Mouse (Mus musculus): ENCODE results near the gene Lime1. TPM values are rescaled to one million over a fixed set of nuclear protein-coding genes. Genes with fewer than 3 reads are reported as not detected.

Gene Lime1
- polyA plus RNA-seq, 1 experiment from 2014 or later, result 19.7 TPM

GRCm38 (mm10) chr2:181384919-181385391, 5.1 kb downstream of the Lime1 start:
- 95% methylated on average over 4 of the region's 4 CpGs for WGBS
- Histone ChIP-seq H3K4me3 (ENCODE audit: low read depth, low read length) (no peak overlapping the region), H3K9me3 (ENCODE audit: control insufficient read depth, low read length) (no peaks in the 10 kb centered on the region), H3K4me1 (ENCODE audit: control insufficient read depth, insufficient read depth, low read length) (no peaks in the 10 kb centered on the region), H3K27me3 (ENCODE audit: control insufficient read depth, insufficient read depth, low read length) (no peaks in the 10 kb centered on the region), H3K27ac (ENCODE audit: low read depth, low read length) (no peak overlapping the region), H3K9ac (ENCODE audit: low read length) (no peak overlapping the region), H3K36me3 (ENCODE audit: control insufficient read depth, insufficient read depth, low read length) (peaks cover 10% of the 10 kb centered on the region), H3K4me2 (no peak overlapping the region)
- 0 out of 2 replicates have a peak, but pooled peaks have one; percentile 16 for ATAC-seq (ENCODE audit: low FRiP score)
- peak; percentile 60 for DNase-seq (ENCODE audit: low spot score, missing footprints)

GRCm38 (mm10) chr2:181385885-181386284, 6.0 kb downstream of the Lime1 start:
- no peak overlapping the region for H3K4me3 ChIP-seq (ENCODE audit: low read depth, low read length)
- no peak overlapping the region for H3K9ac ChIP-seq (ENCODE audit: low read length)
- ATAC-seq (ENCODE audit: low FRiP score) (no peak), DNase-seq (ENCODE audit: low spot score, missing footprints) (peak; percentile 54)
- no peak overlapping the region for H3K4me2 ChIP-seq
- no peaks in the 10 kb centered on the region for H3K4me1 ChIP-seq (ENCODE audit: control insufficient read depth, insufficient read depth, low read length)
- H3K9me3 ChIP-seq (ENCODE audit: control insufficient read depth, low read length), result no peaks in the 10 kb centered on the region
- no peaks in the 10 kb centered on the region for H3K27me3 ChIP-seq (ENCODE audit: control insufficient read depth, insufficient read depth, low read length)
- no peak overlapping the region for H3K27ac ChIP-seq (ENCODE audit: low read depth, low read length)
- H3K36me3 ChIP-seq (ENCODE audit: control insufficient read depth, insufficient read depth, low read length), result peaks cover 5% of the 10 kb centered on the region; the same call in 1 of the 2 replicates
- whole genome bisulfite sequencing, result 82% methylated on average over 3 of the region's 3 CpGs

- Histone ChIP-seq H3K4me2 (no peak overlapping the region), H3K4me1 (ENCODE audit: control insufficient read depth, insufficient read depth, low read length) (no peaks in the 10 kb centered on the region), H3K9me3 (ENCODE audit: control insufficient read depth, low read length) (no peaks in the 10 kb centered on the region), H3K36me3 (ENCODE audit: control insufficient read depth, insufficient read depth, low read length) (peaks cover 8% of the 10 kb centered on the region), H3K27me3 (ENCODE audit: control insufficient read depth, insufficient read depth, low read length) (no peaks in the 10 kb centered on the region), H3K9ac (ENCODE audit: low read length) (no peak overlapping the region), H3K4me3 (ENCODE audit: low read depth, low read length) (no peak overlapping the region), H3K27ac (ENCODE audit: low read depth, low read length) (no peak overlapping the region)
- WGBS, result 75% methylated on average over 4 of the region's 4 CpGs
- DNase-seq (ENCODE audit: low spot score, missing footprints) (peak; percentile 60), ATAC-seq (ENCODE audit: low FRiP score) (no peak)
Observed at GRCm38 (mm10) chr2:181386663-181387210, 6.9 kb downstream of the Lime1 start.

GRCm38 (mm10) chr2:181390136-181390870, 10.4 kb downstream of the Lime1 start:
- WGBS, result 78% methylated on average over 4 of the region's 4 CpGs
- DNase-seq (ENCODE audit: low spot score, missing footprints) (peak; percentile 73), ATAC-seq (ENCODE audit: low FRiP score) (no peak)
- Histone ChIP-seq H3K4me1 (ENCODE audit: control insufficient read depth, insufficient read depth, low read length) (no peaks in the 10 kb centered on the region), H3K4me3 (ENCODE audit: low read depth, low read length) (no peak overlapping the region), H3K9me3 (ENCODE audit: control insufficient read depth, low read length) (no peaks in the 10 kb centered on the region), H3K36me3 (ENCODE audit: control insufficient read depth, insufficient read depth, low read length) (peaks cover 3% of the 10 kb centered on the region), H3K4me2 (no peak overlapping the region), H3K27ac (ENCODE audit: low read depth, low read length) (no peak overlapping the region), H3K27me3 (ENCODE audit: control insufficient read depth, insufficient read depth, low read length) (no peaks in the 10 kb centered on the region), H3K9ac (ENCODE audit: low read length) (no peak overlapping the region)

- H3K27ac ChIP-seq (ENCODE audit: low read depth, low read length), result no peak overlapping the region
- no peaks in the 10 kb centered on the region for H3K27me3 ChIP-seq (ENCODE audit: control insufficient read depth, insufficient read depth, low read length)
- H3K4me1 ChIP-seq (ENCODE audit: control insufficient read depth, insufficient read depth, low read length), result no peaks in the 10 kb centered on the region
- no peaks in the 10 kb centered on the region for H3K9me3 ChIP-seq (ENCODE audit: control insufficient read depth, low read length)
- no peak overlapping the region for H3K4me3 ChIP-seq (ENCODE audit: low read depth, low read length)
- no peak overlapping the region for H3K9ac ChIP-seq (ENCODE audit: low read length)
- WGBS, result 89% methylated on average over 15 of the region's 15 CpGs
- H3K4me2 ChIP-seq, result no peak overlapping the region
- ATAC-seq (ENCODE audit: low FRiP score) (no peak), DNase-seq (ENCODE audit: low spot score, missing footprints) (no peak)
- H3K36me3 ChIP-seq (ENCODE audit: control insufficient read depth, insufficient read depth, low read length), result peaks cover 3% of the 10 kb centered on the region
Observed at GRCm38 (mm10) chr2:181391022-181391421, 11.1 kb downstream of the Lime1 start.

- no peak overlapping the region for H3K4me2 ChIP-seq
- no peak overlapping the region for H3K27ac ChIP-seq (ENCODE audit: low read depth, low read length)
- peaks cover 3% of the 10 kb centered on the region for H3K36me3 ChIP-seq (ENCODE audit: control insufficient read depth, insufficient read depth, low read length)
- DNase-seq (ENCODE audit: low spot score, missing footprints), result peak; percentile 66
- no peaks in the 10 kb centered on the region for H3K9me3 ChIP-seq (ENCODE audit: control insufficient read depth, low read length)
- H3K27me3 ChIP-seq (ENCODE audit: control insufficient read depth, insufficient read depth, low read length), result no peaks in the 10 kb centered on the region
- H3K4me3 ChIP-seq (ENCODE audit: low read depth, low read length), result no peak overlapping the region
- no peaks in the 10 kb centered on the region for H3K4me1 ChIP-seq (ENCODE audit: control insufficient read depth, insufficient read depth, low read length)
- WGBS, result 78% methylated on average over 2 of the region's 2 CpGs
- no peak overlapping the region for H3K9ac ChIP-seq (ENCODE audit: low read length)
- no peak for ATAC-seq (ENCODE audit: low FRiP score)
Observed at GRCm38 (mm10) chr2:181391541-181391940, 11.7 kb downstream of the Lime1 start.

- no peaks in the 10 kb centered on the region for H3K27me3 ChIP-seq (ENCODE audit: control insufficient read depth, insufficient read depth, low read length)
- WGBS, result 24% methylated on average over 4 of the region's 4 CpGs
- no peak overlapping the region for H3K9ac ChIP-seq (ENCODE audit: low read length)
- DNase-seq (ENCODE audit: low spot score, missing footprints) (peak; percentile 98), ATAC-seq (ENCODE audit: low FRiP score) (0 out of 2 replicates have a peak, but pooled peaks have one; percentile 40)
- H3K36me3 ChIP-seq (ENCODE audit: control insufficient read depth, insufficient read depth, low read length), result peaks cover 3% of the 10 kb centered on the region
- H3K4me3 ChIP-seq (ENCODE audit: low read depth, low read length), result no peak overlapping the region
- H3K4me1 ChIP-seq (ENCODE audit: control insufficient read depth, insufficient read depth, low read length), result no peaks in the 10 kb centered on the region
- no peak overlapping the region for H3K4me2 ChIP-seq
- H3K27ac ChIP-seq (ENCODE audit: low read depth, low read length), result no peak overlapping the region
- H3K9me3 ChIP-seq (ENCODE audit: control insufficient read depth, low read length), result no peaks in the 10 kb centered on the region
Observed at GRCm38 (mm10) chr2:181392600-181393213, 12.8 kb downstream of the Lime1 start.

GRCm38 (mm10) chr2:181394086-181394485, 14.2 kb downstream of the Lime1 start:
- WGBS, result 94% methylated on average over 3 of the region's 3 CpGs
- Histone ChIP-seq H3K4me2 (no peak overlapping the region), H3K4me1 (ENCODE audit: control insufficient read depth, insufficient read depth, low read length) (no peaks in the 10 kb centered on the region), H3K4me3 (ENCODE audit: low read depth, low read length) (no peak overlapping the region), H3K36me3 (ENCODE audit: control insufficient read depth, insufficient read depth, low read length) (peaks cover 3% of the 10 kb centered on the region), H3K27me3 (ENCODE audit: control insufficient read depth, insufficient read depth, low read length) (no peaks in the 10 kb centered on the region), H3K9ac (ENCODE audit: low read length) (no peak overlapping the region), H3K9me3 (ENCODE audit: control insufficient read depth, low read length) (no peaks in the 10 kb centered on the region), H3K27ac (ENCODE audit: low read depth, low read length) (no peak overlapping the region)
- DNase-seq (ENCODE audit: low spot score, missing footprints) (no peak), ATAC-seq (ENCODE audit: low FRiP score) (no peak)

GRCm38 (mm10) chr2:181397207-181397761, 17.4 kb downstream of the Lime1 start:
- Histone ChIP-seq H3K27me3 (ENCODE audit: control insufficient read depth, insufficient read depth, low read length) (no peaks in the 10 kb centered on the region), H3K36me3 (ENCODE audit: control insufficient read depth, insufficient read depth, low read length) (no peaks in the 10 kb centered on the region), H3K4me1 (ENCODE audit: control insufficient read depth, insufficient read depth, low read length) (no peaks in the 10 kb centered on the region), H3K9ac (ENCODE audit: low read length) (no peak overlapping the region), H3K4me3 (ENCODE audit: low read depth, low read length) (no peak overlapping the region), H3K4me2 (no peak overlapping the region), H3K9me3 (ENCODE audit: control insufficient read depth, low read length) (no peaks in the 10 kb centered on the region), H3K27ac (ENCODE audit: low read depth, low read length) (no peak overlapping the region)
- ATAC-seq (ENCODE audit: low FRiP score) (no peak), DNase-seq (ENCODE audit: low spot score, missing footprints) (peak; percentile 28)
- 80% methylated on average over 5 of the region's 5 CpGs for WGBS
